Mouse (Mus musculus): Measurements from ENCODE around the gene Dnajb14.
"Not testable (repeated sequence)": the region's sequence is repeated elsewhere in the genome, so short reads cannot be mapped to it uniquely, and the experiment has no call there.

The Dnajb14 gene

GRCm38 (mm10) chr3:137867437-137868093 is at the start of gene Dnajb14:
TSS of gene Dnajb14 (plus strand) at chr3:137867675.
- DNase-seq (ENCODE audit: low read depth in 2 of 2, low spot score in 2 of 2): peak; percentile 9 to 13

- DNase-seq (ENCODE audit: low read depth in 2 of 2, low spot score in 2 of 2): no peak
Measured at GRCm38 (mm10) chr3:137818713-137819112, 48.8 kb upstream of the Dnajb14 start.

- no peak for DNase-seq (ENCODE audit: low read depth in 2 of 2, low spot score in 2 of 2)
Measured at GRCm38 (mm10) chr3:137820688-137821467, 46.6 kb upstream of the Dnajb14 start.

GRCm38 (mm10) chr3:137823317-137823716 is 44.2 kb upstream of the Dnajb14 start:
- no peak for DNase-seq (ENCODE audit: low read depth in 2 of 2, low spot score in 2 of 2)

GRCm38 (mm10) chr3:137827678-137828077 is 39.8 kb upstream of the Dnajb14 start:
- no peak for DNase-seq (ENCODE audit: low read depth in 2 of 2, low spot score in 2 of 2)

- DNase-seq (ENCODE audit: low read depth in 2 of 2, low spot score in 2 of 2): no peak
Measured at GRCm38 (mm10) chr3:137831156-137831555, 36.3 kb upstream of the Dnajb14 start.

- DNase-seq (ENCODE audit: low read depth in 2 of 2, low spot score in 2 of 2): no peak
Measured at GRCm38 (mm10) chr3:137833128-137833527, 34.3 kb upstream of the Dnajb14 start.

GRCm38 (mm10) chr3:137833698-137834097 is 33.8 kb upstream of the Dnajb14 start:
- no peak for DNase-seq (ENCODE audit: low read depth in 2 of 2, low spot score in 2 of 2)

GRCm38 (mm10) chr3:137836543-137836942 is 30.9 kb upstream of the Dnajb14 start:
- DNase-seq (ENCODE audit: low read depth in 2 of 2, low spot score in 2 of 2): no peak

- DNase-seq (ENCODE audit: low read depth in 2 of 2, low spot score in 2 of 2): no peak
Measured at GRCm38 (mm10) chr3:137838160-137838559, 29.3 kb upstream of the Dnajb14 start.

- DNase-seq (ENCODE audit: low read depth in 2 of 2, low spot score in 2 of 2): no peak
Measured at GRCm38 (mm10) chr3:137842944-137843343, 24.5 kb upstream of the Dnajb14 start.

- DNase-seq (ENCODE audit: low read depth in 2 of 2, low spot score in 2 of 2): no peak
Measured at GRCm38 (mm10) chr3:137844263-137844662, 23.2 kb upstream of the Dnajb14 start.

GRCm38 (mm10) chr3:137846552-137846951 is 20.9 kb upstream of the Dnajb14 start:
- DNase-seq (ENCODE audit: low read depth in 2 of 2, low spot score in 2 of 2): no peak

- no peak for DNase-seq (ENCODE audit: low read depth in 2 of 2, low spot score in 2 of 2)
Measured at GRCm38 (mm10) chr3:137848354-137848753, 19.1 kb upstream of the Dnajb14 start.

- no peak for DNase-seq (ENCODE audit: low read depth in 2 of 2, low spot score in 2 of 2)
Measured at GRCm38 (mm10) chr3:137849697-137850096, 17.8 kb upstream of the Dnajb14 start.

GRCm38 (mm10) chr3:137851196-137851595 is 16.3 kb upstream of the Dnajb14 start:
- no peak for DNase-seq (ENCODE audit: low read depth in 2 of 2, low spot score in 2 of 2)

- DNase-seq (ENCODE audit: low read depth in 2 of 2, low spot score in 2 of 2): not testable (repeated sequence)
Measured at GRCm38 (mm10) chr3:137853011-137853410, 14.5 kb upstream of the Dnajb14 start.

- no peak for DNase-seq (ENCODE audit: low read depth in 2 of 2, low spot score in 2 of 2)
Measured at GRCm38 (mm10) chr3:137855328-137855727, 12.1 kb upstream of the Dnajb14 start.

GRCm38 (mm10) chr3:137856061-137856460 is 11.4 kb upstream of the Dnajb14 start:
- no peak for DNase-seq (ENCODE audit: low read depth in 2 of 2, low spot score in 2 of 2)

GRCm38 (mm10) chr3:137860394-137861170 is 6.9 kb upstream of the Dnajb14 start:
- no peak for DNase-seq (ENCODE audit: low read depth in 2 of 2, low spot score in 2 of 2)

GRCm38 (mm10) chr3:137861436-137861835 is 6.0 kb upstream of the Dnajb14 start:
- DNase-seq (ENCODE audit: low read depth in 2 of 2, low spot score in 2 of 2): no peak

- DNase-seq (ENCODE audit: low read depth in 2 of 2, low spot score in 2 of 2): no peak
Measured at GRCm38 (mm10) chr3:137862600-137862999, 4.9 kb upstream of the Dnajb14 start.

All from CD8-positive naive resting alpha-beta T cell, adult 2 months (primary cell).